Mouse (Mus musculus): ENCODE measurements around the gene Zc2hc1c. TPM values are rescaled to one million over a fixed set of nuclear protein-coding genes. Genes with fewer than 3 reads are reported as not detected.
A peak's percentile ranks its signal among the peaks of the same experiment; 100 is the strongest.

Gene Zc2hc1c
- polyA plus RNA-seq (2015; fragmentation: Nextera tagmentation; extraction: Ambion mirVana) = 1.7 TPM in 2 replicates

- WGBS = 4% methylated on average over 29 of the region's 31 CpGs
- Histone ChIP-seq H3K9ac (peak within 1 kb of the TSS; percentile 56), H3K27me3 (no peaks in the 10 kb centered on the region), H3K4me2 (peak within 1 kb of the TSS; percentile 69), H3K9me3 (no peaks in the 10 kb centered on the region), H3K36me3 (no peaks in the 10 kb centered on the region), H3K4me1 (peaks cover 20% of the 10 kb centered on the region), H3K4me3 (peak within 1 kb of the TSS; percentile 51), H3K27ac (peak within 1 kb of the TSS; percentile 33; the same call in 1 of the 2 replicates)
- peak; percentile 76 for ATAC-seq (ENCODE audit: borderline replicate concordance, extremely low read depth, low FRiP score, low TSS enrichment)
These were observed at the start of gene Zc2hc1c for GRCm38 (mm10) chr12:85288486-85289156. Gene Zc2hc1c, plus strand, starts transcription at chr12:85288591.

GRCm38 (mm10) chr12:85252083-85252482 lies 36.3 kb upstream of the Zc2hc1c start:
- H3K36me3 ChIP-seq = 0 out of 2 replicates have a peak, but pooled peaks cover 5% of the 10 kb centered on the region
- no peak for ATAC-seq (ENCODE audit: borderline replicate concordance, extremely low read depth, low FRiP score, low TSS enrichment)
- no peaks in the 10 kb centered on the region for H3K27me3 ChIP-seq
- H3K9ac ChIP-seq = no peak overlapping the region
- H3K9me3 ChIP-seq = no peaks in the 10 kb centered on the region
- H3K27ac ChIP-seq = no peak overlapping the region
- H3K4me3 ChIP-seq = no peak overlapping the region
- WGBS = 76% methylated on average over 3 of the region's 3 CpGs
- peaks cover 3% of the 10 kb centered on the region; the same call in 1 of the 2 replicates for H3K4me1 ChIP-seq
- H3K4me2 ChIP-seq = no peak overlapping the region

GRCm38 (mm10) chr12:85256074-85256751 lies 32.2 kb upstream of the Zc2hc1c start:
- H3K4me2 ChIP-seq = no peak overlapping the region
- 59% methylated on average over 7 of the region's 7 CpGs for WGBS
- no peaks in the 10 kb centered on the region for H3K9me3 ChIP-seq
- peak overlapping the region; percentile 56; the same call in 1 of the 2 replicates for H3K27ac ChIP-seq
- H3K4me3 ChIP-seq = no peak overlapping the region
- ATAC-seq (ENCODE audit: borderline replicate concordance, extremely low read depth, low FRiP score, low TSS enrichment) = no peak; the same call in 1 of the 2 replicates
- no peaks in the 10 kb centered on the region for H3K36me3 ChIP-seq
- H3K9ac ChIP-seq = no peak overlapping the region
- no peaks in the 10 kb centered on the region for H3K27me3 ChIP-seq
- peaks cover 7% of the 10 kb centered on the region; the same call in 1 of the 2 replicates for H3K4me1 ChIP-seq

- H3K9ac ChIP-seq = no peak overlapping the region
- peaks cover 7% of the 10 kb centered on the region; the same call in 1 of the 2 replicates for H3K4me1 ChIP-seq
- H3K27me3 ChIP-seq = no peaks in the 10 kb centered on the region
- ATAC-seq (ENCODE audit: borderline replicate concordance, extremely low read depth, low FRiP score, low TSS enrichment) = no peak
- H3K4me2 ChIP-seq = no peak overlapping the region
- 0 out of 2 replicates have a peak overlapping the region, but pooled peaks have one; percentile 9 for H3K27ac ChIP-seq
- 60% methylated on average over 7 of the region's 7 CpGs for WGBS
- no peaks in the 10 kb centered on the region for H3K36me3 ChIP-seq
- H3K9me3 ChIP-seq = no peaks in the 10 kb centered on the region
- H3K4me3 ChIP-seq = no peak overlapping the region
These were observed 31.3 kb upstream of the Zc2hc1c start for GRCm38 (mm10) chr12:85257008-85257639.

- H3K4me3 ChIP-seq = no peak overlapping the region
- H3K4me1 ChIP-seq = peaks cover 29% of the 10 kb centered on the region; the same call in 1 of the 2 replicates
- no peaks in the 10 kb centered on the region for H3K9me3 ChIP-seq
- no peaks in the 10 kb centered on the region for H3K36me3 ChIP-seq
- no peaks in the 10 kb centered on the region for H3K27me3 ChIP-seq
- no peak overlapping the region for H3K4me2 ChIP-seq
- 44% methylated on average over 10 of the region's 10 CpGs for WGBS
- ATAC-seq (ENCODE audit: borderline replicate concordance, extremely low read depth, low FRiP score, low TSS enrichment) = peak; percentile 85
- H3K27ac ChIP-seq = peak overlapping the region; percentile 52; the same call in 1 of the 2 replicates
- no peak overlapping the region for H3K9ac ChIP-seq
These were observed 25.9 kb upstream of the Zc2hc1c start for GRCm38 (mm10) chr12:85262489-85262888.

- peak overlapping the region; percentile 52; the same call in 1 of the 2 replicates for H3K27ac ChIP-seq
- H3K4me1 ChIP-seq = peaks cover 25% of the 10 kb centered on the region; the same call in 1 of the 2 replicates
- H3K4me2 ChIP-seq = no peak overlapping the region
- no peak overlapping the region for H3K4me3 ChIP-seq
- no peak overlapping the region for H3K9ac ChIP-seq
- H3K36me3 ChIP-seq = no peaks in the 10 kb centered on the region
- no peaks in the 10 kb centered on the region for H3K27me3 ChIP-seq
- WGBS = 68% methylated on average over 5 of the region's 5 CpGs
- H3K9me3 ChIP-seq = no peaks in the 10 kb centered on the region
- ATAC-seq (ENCODE audit: borderline replicate concordance, extremely low read depth, low FRiP score, low TSS enrichment) = no peak
These were observed 25.2 kb upstream of the Zc2hc1c start for GRCm38 (mm10) chr12:85263190-85263589.

GRCm38 (mm10) chr12:85264531-85264930 lies 23.9 kb upstream of the Zc2hc1c start:
- Histone ChIP-seq H3K36me3 (no peaks in the 10 kb centered on the region), H3K4me2 (peak overlapping the region; percentile 7; the same call in 1 of the 2 replicates), H3K9me3 (no peaks in the 10 kb centered on the region), H3K4me1 (peaks cover 25% of the 10 kb centered on the region; the same call in 1 of the 2 replicates), H3K9ac (no peak overlapping the region), H3K27ac (peak overlapping the region; percentile 21), H3K4me3 (no peak overlapping the region), H3K27me3 (no peaks in the 10 kb centered on the region)
- peak; percentile 77; the same call in 1 of the 2 replicates for ATAC-seq (ENCODE audit: borderline replicate concordance, extremely low read depth, low FRiP score, low TSS enrichment)
- 49% methylated on average over 8 of the region's 8 CpGs for WGBS

GRCm38 (mm10) chr12:85264940-85265339 lies 23.5 kb upstream of the Zc2hc1c start:
- H3K4me3 ChIP-seq = no peak overlapping the region
- ATAC-seq (ENCODE audit: borderline replicate concordance, extremely low read depth, low FRiP score, low TSS enrichment) = no peak
- peak overlapping the region; percentile 39; the same call in 1 of the 2 replicates for H3K27ac ChIP-seq
- H3K4me1 ChIP-seq = peaks cover 27% of the 10 kb centered on the region
- WGBS = 27% methylated on average over 7 of the region's 7 CpGs
- no peaks in the 10 kb centered on the region for H3K36me3 ChIP-seq
- H3K27me3 ChIP-seq = no peaks in the 10 kb centered on the region
- no peak overlapping the region for H3K4me2 ChIP-seq
- H3K9me3 ChIP-seq = no peaks in the 10 kb centered on the region
- H3K9ac ChIP-seq = no peak overlapping the region

GRCm38 (mm10) chr12:85266248-85266647 lies 22.1 kb upstream of the Zc2hc1c start:
- H3K9ac ChIP-seq = no peak overlapping the region
- no peaks in the 10 kb centered on the region for H3K9me3 ChIP-seq
- H3K27ac ChIP-seq = no peak overlapping the region
- 84% methylated on average over 3 of the region's 3 CpGs for WGBS
- no peak overlapping the region for H3K4me3 ChIP-seq
- H3K4me2 ChIP-seq = no peak overlapping the region
- no peak for ATAC-seq (ENCODE audit: borderline replicate concordance, extremely low read depth, low FRiP score, low TSS enrichment)
- no peaks in the 10 kb centered on the region for H3K36me3 ChIP-seq
- H3K4me1 ChIP-seq = peaks cover 28% of the 10 kb centered on the region
- H3K27me3 ChIP-seq = no peaks in the 10 kb centered on the region

GRCm38 (mm10) chr12:85269821-85270220 lies 18.6 kb upstream of the Zc2hc1c start:
- ATAC-seq (ENCODE audit: borderline replicate concordance, extremely low read depth, low FRiP score, low TSS enrichment) = no peak
- Histone ChIP-seq H3K4me1 (peaks cover 22% of the 10 kb centered on the region), H3K36me3 (peaks cover 2% of the 10 kb centered on the region; the same call in 1 of the 2 replicates), H3K4me2 (peak overlapping the region; percentile 72), H3K9me3 (no peaks in the 10 kb centered on the region), H3K4me3 (peak overlapping the region; percentile 61), H3K27me3 (no peaks in the 10 kb centered on the region), H3K27ac (peak overlapping the region; percentile 74), H3K9ac (peak overlapping the region; percentile 70)
- WGBS = 43% methylated on average over 3 of the region's 3 CpGs

GRCm38 (mm10) chr12:85270319-85270718 lies 18.1 kb upstream of the Zc2hc1c start, which contains the start of gene Mlh3:
Gene Mlh3, minus strand, starts transcription at chr12:85270599.
- Histone ChIP-seq H3K4me1 (peaks cover 18% of the 10 kb centered on the region), H3K27ac (peak within 1 kb of the TSS; percentile 74), H3K36me3 (peaks cover 5% of the 10 kb centered on the region; the same call in 1 of the 2 replicates), H3K4me2 (peak within 1 kb of the TSS; percentile 72), H3K27me3 (no peaks in the 10 kb centered on the region), H3K9ac (peak within 1 kb of the TSS; percentile 70), H3K4me3 (peak within 1 kb of the TSS; percentile 61), H3K9me3 (no peaks in the 10 kb centered on the region)
- ATAC-seq (ENCODE audit: borderline replicate concordance, extremely low read depth, low FRiP score, low TSS enrichment) = peak; percentile 82
- WGBS = 2% methylated on average over 35 of the region's 35 CpGs

Data from lung, embryonic 15.5 days (tissue).